Mouse (Mus musculus) MEL (cell line): ENCODE data around the gene Gm49711. TPM values are rescaled to one million over a fixed set of nuclear protein-coding genes. Genes with fewer than 3 reads are reported as not detected.

Experiments used
- DNase-seq: peaks from one replicate; pipeline ENCODE4 v3.0.0; 2011; ENCODE audit warnings: low read depth, low spot score
- H3K27ac ChIP-seq: 2 replicates; pipeline ENCODE4 v1.5.1; 2012; ENCODE audit warnings: low read depth, mild to moderate bottlenecking, control low read depth, low read length, moderate library complexity; ENCODE audit not compliant: control insufficient read depth
- H3K27me3 ChIP-seq, 2 experiments: fragments of 150-350 bp in 1 of 2; sonication (generic) in 1 of 2; 2 replicates each; pipeline ENCODE4 v1.6.1; 2012; ENCODE audit warnings: low read length in 2 of 2, mild to moderate bottlenecking in 2 of 2, improper control_type of control experiment in 1 of 2, moderate library complexity in 1 of 2; ENCODE audit not compliant: insufficient read depth in 2 of 2, control insufficient read depth in 1 of 2
- H3K36me3 ChIP-seq, 2 experiments: 2 replicates each; pipeline ENCODE4 v1.6.1; 2012 to 2014; ENCODE audit warnings: low read length in 2 of 2, improper control_type of control experiment in 1 of 2, inconsistent platforms in 1 of 2, mild to moderate bottlenecking in 1 of 2; ENCODE audit not compliant: insufficient read depth in 2 of 2, control insufficient read depth in 1 of 2
- H3K4me1 ChIP-seq, 2 experiments: fragments of 150-350 bp in 1 of 2; sonication (generic) in 1 of 2; 2 replicates each; pipeline ENCODE4 v1.6.1; 2012; ENCODE audit warnings: low read length in 2 of 2, improper control_type of control experiment in 1 of 2, mild to moderate bottlenecking in 1 of 2; ENCODE audit not compliant: insufficient read depth in 2 of 2, control insufficient read depth in 1 of 2
- H3K4me3 ChIP-seq, 2 experiments: fragments of 150-350 bp in 1 of 2; sonication (generic) in 1 of 2; 2 replicates each; pipeline ENCODE4 v1.5.1; 2012; ENCODE audit warnings: low read depth in 2 of 2, low read length in 2 of 2, mild to moderate bottlenecking in 2 of 2, moderate library complexity in 2 of 2, control low read depth in 1 of 2, improper control_type of control experiment in 1 of 2; ENCODE audit not compliant: control insufficient read depth in 1 of 2, insufficient read depth in 1 of 2
- H3K79me2 ChIP-seq: 2 replicates; pipeline ENCODE4 v1.6.1; 2012; ENCODE audit warnings: mild to moderate bottlenecking, low read length, moderate library complexity; ENCODE audit not compliant: control insufficient read depth, poor library complexity, insufficient read depth
- H3K9ac ChIP-seq: 2 replicates; pipeline ENCODE4 v1.6.1; 2012; ENCODE audit warnings: low read depth, mild to moderate bottlenecking, control low read depth, low read length, moderate library complexity; ENCODE audit not compliant: control insufficient read depth, poor library complexity, severe bottlenecking
- H3K9me3 ChIP-seq: fragments of 150-350 bp; sonication (generic); replicated peaks from 2 replicates; pipeline ENCODE4 v1.6.1; 2012; ENCODE audit warnings: mild to moderate bottlenecking, low read length, improper control_type of control experiment, moderate library complexity; ENCODE audit not compliant: insufficient read depth
- ETS1 ChIP-seq: IDR thresholded peaks from 2 replicates; pipeline ENCODE4 v1.6.1; 2012; ENCODE audit warnings: low read depth, mild to moderate bottlenecking, inconsistent platforms, low read length, improper control_type of control experiment, moderate library complexity
- GABPA ChIP-seq: IDR thresholded peaks from 2 replicates; pipeline ENCODE4 v1.6.1; 2012; ENCODE audit warnings: low read depth, mild to moderate bottlenecking, inconsistent platforms, low read length, improper control_type of control experiment, moderate library complexity
- GATA1 ChIP-seq: IDR thresholded peaks from 2 replicates; pipeline ENCODE4 v1.6.1; 2011; ENCODE audit warnings: low read depth, low read length, improper control_type of control experiment
- JUND ChIP-seq: IDR thresholded peaks from 2 replicates; pipeline ENCODE4 v1.6.1; 2011; ENCODE audit warnings: low read depth, mild to moderate bottlenecking, improper control_type of control experiment, low read length
- KAT2A ChIP-seq: conservative IDR thresholded peaks from 2 replicates; pipeline ENCODE4 v1.6.1; 2012; ENCODE audit warnings: low read depth, low read length, improper control_type of control experiment, inconsistent platforms
- MAX ChIP-seq: IDR thresholded peaks from 2 replicates; pipeline ENCODE4 v1.6.1; 2011; ENCODE audit warnings: low read length, improper control_type of control experiment
- MAZ ChIP-seq: IDR thresholded peaks from 2 replicates; pipeline ENCODE4 v1.6.1; 2012; ENCODE audit warnings: low read depth, mild to moderate bottlenecking, inconsistent platforms, low read length, improper control_type of control experiment
- MYC ChIP-seq: IDR thresholded peaks from 2 replicates; pipeline ENCODE4 v1.6.1; 2011; ENCODE audit warnings: low read depth, mild to moderate bottlenecking, low read length, improper control_type of control experiment, moderate library complexity
- NELFE ChIP-seq: IDR thresholded peaks from 2 replicates; pipeline ENCODE4 v1.6.1; 2011; ENCODE audit warnings: low read depth, low read length, improper control_type of control experiment
- NRF1 ChIP-seq: IDR thresholded peaks from 2 replicates; pipeline ENCODE4 v1.6.1; 2014; ENCODE audit warnings: low read depth, mild to moderate bottlenecking, inconsistent platforms, low read length, improper control_type of control experiment, moderate library complexity; ENCODE audit not compliant: poor library complexity, insufficient read depth, severe bottlenecking
- POLR2AphosphoS2 ChIP-seq: IDR thresholded peaks from 2 replicates; pipeline ENCODE4 v1.6.1; 2011; ENCODE audit warnings: low read length, improper control_type of control experiment
- RAD21 ChIP-seq: IDR thresholded peaks from 2 replicates; pipeline ENCODE4 v1.6.1; 2011; ENCODE audit warnings: mild to moderate bottlenecking, low read depth, low read length, improper control_type of control experiment
- RCOR1 ChIP-seq: IDR thresholded peaks from 2 replicates; pipeline ENCODE4 v1.6.1; 2012; ENCODE audit warnings: low read depth, mild to moderate bottlenecking, inconsistent platforms, low read length, improper control_type of control experiment
- UBTF ChIP-seq: IDR thresholded peaks from 2 replicates; pipeline ENCODE4 v1.6.1; 2012; ENCODE audit warnings: low read depth, mild to moderate bottlenecking, inconsistent platforms, low read length, improper control_type of control experiment, moderate library complexity, borderline replicate concordance; ENCODE audit not compliant: insufficient read depth
- ZC3H11A ChIP-seq: IDR thresholded peaks from 2 replicates; pipeline ENCODE4 v1.6.1; 2012; ENCODE audit warnings: low read depth, mild to moderate bottlenecking, inconsistent platforms, low read length, improper control_type of control experiment
- ZKSCAN1 ChIP-seq: IDR thresholded peaks from 2 replicates; pipeline ENCODE4 v1.6.1; 2012; ENCODE audit warnings: low read depth, mild to moderate bottlenecking, inconsistent platforms, low read length, improper control_type of control experiment, moderate library complexity
- ZNF384 ChIP-seq: IDR thresholded peaks from 2 replicates; pipeline ENCODE4 v1.6.1; 2012; ENCODE audit warnings: low read depth, mild to moderate bottlenecking, inconsistent platforms, low read length, improper control_type of control experiment
- polyA plus RNA-seq, 2 experiments: library from polyadenylated mRNA; stranded (reverse) in 1 of 2; unstranded in 1 of 2; fragments of >175 nt in 1 of 2; fragments of >200 nt in 1 of 2; gene quantifications; 2 replicates each; pipeline versions ENCODE4 v1.2.1 to v1.2.4; 2012; ENCODE audit warnings: low replicate concordance in 2 of 2, low read depth in 1 of 2; ENCODE audit not compliant: insufficient read length in 2 of 2, insufficient read depth in 1 of 2, missing spikeins in 1 of 2
- total RNA-seq: library from RNA; depleted of rRNA; stranded (reverse); fragments of 300-350 nt; gene quantifications from 2 replicates; pipeline ENCODE4 v1.2.3, GENCODE M21; 2012

The Gm49711 gene
- total and polyA plus RNA-seq, 3 experiments = not detected

DNA sequence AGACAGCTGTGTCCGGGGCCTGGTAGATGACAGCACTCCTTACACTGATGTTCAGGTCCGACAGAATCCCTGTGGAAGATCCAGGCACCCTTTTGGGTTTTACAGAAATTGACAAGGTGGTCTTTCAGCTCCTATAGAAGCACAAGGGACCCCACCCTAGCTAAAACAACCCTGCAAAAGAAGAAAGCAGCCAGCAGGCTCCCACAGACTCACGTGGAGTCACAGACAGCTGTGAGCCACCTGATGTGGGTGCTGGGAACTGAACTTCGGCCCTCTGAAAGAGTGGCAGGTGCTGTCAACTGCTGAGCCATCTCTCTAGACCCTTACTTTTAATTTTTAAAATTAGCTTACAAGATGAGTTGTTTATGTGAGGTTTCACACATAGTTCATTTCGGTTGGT, 23.4 kb upstream of the Gm49711 start:
- H3K27me3 ChIP-seq = peaks cover 3% of the 10 kb centered on the region in 2 experiments
- H3K4me3 ChIP-seq = no peak overlapping the region
- H3K9ac ChIP-seq = no peak overlapping the region
- no peaks in the 10 kb centered on the region for H3K4me1 ChIP-seq
- TF ChIP-seq ETS1 = no peak
- TF ChIP-seq UBTF = no peak
- TF ChIP-seq ZNF384 = no peak
- TF ChIP-seq MYC = no peak
- no peak for TF ChIP-seq RAD21
- no peak for TF ChIP-seq POLR2AphosphoS2
- TF ChIP-seq ZC3H11A = no peak
- TF ChIP-seq MAZ = no peak
- no peak for TF ChIP-seq RCOR1
- no peak for TF ChIP-seq NRF1
- TF ChIP-seq ZKSCAN1 = no peak
- TF ChIP-seq GATA1 = no peak
- no peak for TF ChIP-seq KAT2A
- TF ChIP-seq MAX = no peak
- TF ChIP-seq JUND = no peak
- TF ChIP-seq GABPA = no peak
- no peak for DNase-seq
- H3K9me3 ChIP-seq = no peaks in the 10 kb centered on the region
- no peaks in the 10 kb centered on the region for H3K79me2 ChIP-seq
- H3K27ac ChIP-seq = no peak overlapping the region
- H3K36me3 ChIP-seq = no peaks in the 10 kb centered on the region

DNA sequence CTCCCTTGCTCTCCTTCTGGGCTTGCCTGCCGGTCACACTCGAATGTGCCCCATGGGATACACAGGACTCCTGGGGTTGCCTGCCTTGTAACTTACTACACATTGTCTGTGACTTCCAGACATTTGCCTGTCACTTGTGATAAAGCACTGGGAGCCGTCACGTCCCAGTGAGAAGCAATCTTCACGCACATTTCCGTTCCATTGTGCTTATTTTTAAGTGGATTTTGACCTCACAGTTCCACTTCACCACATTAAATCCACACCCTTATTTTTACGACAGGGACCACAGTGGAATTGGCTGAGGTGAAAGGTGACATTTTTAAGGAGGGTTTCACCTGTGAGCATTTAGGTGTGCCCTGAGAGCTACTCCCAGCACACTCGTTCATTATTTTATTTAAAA, 21.4 kb upstream of the Gm49711 start:
- Histone ChIP-seq H3K4me1 (no peaks in the 10 kb centered on the region), H3K27me3 (peaks cover 0 to 1% of the 10 kb centered on the region in 2 experiments; a peak in 3 of 4 replicates), H3K36me3 (no peaks in the 10 kb centered on the region), H3K27ac (no peak overlapping the region), H3K79me2 (no peaks in the 10 kb centered on the region), H3K9ac (no peak overlapping the region), H3K9me3 (no peaks in the 10 kb centered on the region), H3K4me3 (no peak overlapping the region)
- DNase-seq = no peak
- TF ChIP-seq NELFE (no peak), KAT2A (no peak)
- TF ChIP-seq, all 39 proteins: peak for 0
